Mouse (Mus musculus) right cerebral cortex, postnatal 10 days (tissue): ENCODE measurements around the gene Pdlim7.

Experiments
- DNase-seq, 2 experiments: peaks; one replicate each; pipeline ENCODE4 v3.0.0; 2021; ENCODE audit warnings: low spot score in 2 of 2

The Pdlim7 gene

GRCm38 (mm10) chr13:55522730-55523129 lies 9.3 kb upstream of the Pdlim7 start:
- no peak for DNase-seq

- DNase-seq, result no peak
Measured at GRCm38 (mm10) chr13:55519606-55520005, 6.1 kb upstream of the Pdlim7 start.

GRCm38 (mm10) chr13:55516955-55517354 lies 3.5 kb upstream of the Pdlim7 start:
- peak; percentile 90 to 92 for DNase-seq

GRCm38 (mm10) chr13:55513828-55514227 lies 352 bp upstream of the Pdlim7 start:
- DNase-seq, result no peak

- peak; percentile 59 to 62 for DNase-seq
Measured at GRCm38 (mm10) chr13:55512379-55513031, 971 bp downstream of the Pdlim7 start.

- DNase-seq, result no peak
Measured at GRCm38 (mm10) chr13:55511492-55511861, 2.0 kb downstream of the Pdlim7 start.

- peak in 1 of 2 experiments; percentile 61 for DNase-seq
Measured at GRCm38 (mm10) chr13:55510668-55511491, 2.6 kb downstream of the Pdlim7 start.

- DNase-seq, result no peak
Measured at GRCm38 (mm10) chr13:55510332-55510667, 3.2 kb downstream of the Pdlim7 start.

- no peak for DNase-seq
Measured at GRCm38 (mm10) chr13:55508531-55508930, 4.9 kb downstream of the Pdlim7 start.

- no peak for DNase-seq
Measured at GRCm38 (mm10) chr13:55507877-55508276, 5.6 kb downstream of the Pdlim7 start.

GRCm38 (mm10) chr13:55506697-55507096 lies 6.8 kb downstream of the Pdlim7 start:
- DNase-seq, result no peak

GRCm38 (mm10) chr13:55505810-55506209 lies 7.7 kb downstream of the Pdlim7 start:
- no peak for DNase-seq

GRCm38 (mm10) chr13:55504390-55504789 lies 9.1 kb downstream of the Pdlim7 start:
- no peak for DNase-seq

- DNase-seq, result peak; percentile 56 to 69
Measured at GRCm38 (mm10) chr13:55502405-55502804, 11.1 kb downstream of the Pdlim7 start.

- no peak for DNase-seq
Measured at GRCm38 (mm10) chr13:55500575-55500974, 12.9 kb downstream of the Pdlim7 start.

GRCm38 (mm10) chr13:55498906-55499305 lies 14.6 kb downstream of the Pdlim7 start:
- DNase-seq, result no peak

GRCm38 (mm10) chr13:55496661-55497060 lies 16.8 kb downstream of the Pdlim7 start:
- no peak for DNase-seq

- DNase-seq, result no peak
Measured at GRCm38 (mm10) chr13:55495702-55496101, 17.8 kb downstream of the Pdlim7 start.

- peak in 1 of 2 experiments; percentile 56 for DNase-seq
Measured at GRCm38 (mm10) chr13:55494883-55495621, 18.4 kb downstream of the Pdlim7 start.

- no peak for DNase-seq
Measured at GRCm38 (mm10) chr13:55494257-55494656, 19.2 kb downstream of the Pdlim7 start.

- peak; percentile 76 for DNase-seq
Measured at GRCm38 (mm10) chr13:55487578-55488498, 25.6 kb downstream of the Pdlim7 start, which contains the start of gene Dbn1. TSS of gene Dbn1 (minus strand) at chr13:55488111.
